Mouse (Mus musculus) hindbrain, embryonic 14.5 days (tissue): ENCODE measurements around the gene Cog8. TPM values are rescaled to one million over a fixed set of nuclear protein-coding genes. Genes with fewer than 3 reads are reported as not detected.

Source experiments
- ATAC-seq: fragments of 200-750 bp; cut with Nextera tagmentation; 2 replicates; pipeline ENCODE4 v1.8.0; 2017; ENCODE audit warnings: moderate number of reproducible peaks, mild to moderate bottlenecking, moderate TSS enrichment, moderate library complexity; ENCODE audit not compliant: low FRiP score
- DNase-seq: peaks from one replicate; pipeline ENCODE4 v3.0.0-alpha.2; 2015; ENCODE audit warnings: low spot score
- H3K27ac ChIP-seq: fragments of 300-500 bp; sonication (generic); 2 replicates; pipeline ENCODE4 v1.5.1; 2014; ENCODE audit warnings: mild to moderate bottlenecking, moderate library complexity
- H3K27me3 ChIP-seq: fragments of 300-500 bp; sonication (generic); 2 replicates; pipeline ENCODE4 v1.6.1; 2014; ENCODE audit warnings: mild to moderate bottlenecking, low read length, mixed read lengths; ENCODE audit not compliant: control insufficient read depth, insufficient read depth
- H3K36me3 ChIP-seq: fragments of 300-500 bp; sonication (generic); replicated peaks from 2 replicates; pipeline ENCODE4 v1.6.1; 2014; ENCODE audit not compliant: control insufficient read depth, insufficient read depth
- H3K4me1 ChIP-seq: fragments of 300-500 bp; sonication (generic); replicated peaks from 2 replicates; pipeline ENCODE4 v1.6.1; 2014; ENCODE audit warnings: antibody characterized with exemption, low read length, mixed read lengths; ENCODE audit not compliant: control insufficient read depth, insufficient read depth
- H3K4me2 ChIP-seq: fragments of 300-500 bp; sonication (generic); replicated peaks from 2 replicates; pipeline ENCODE4 v1.6.1; 2014; ENCODE audit warnings: mild to moderate bottlenecking, moderate library complexity
- H3K4me3 ChIP-seq: fragments of 300-500 bp; sonication (generic); replicated peaks from 2 replicates; pipeline ENCODE4 v1.5.1; 2014; ENCODE audit warnings: mild to moderate bottlenecking, low read length
- H3K9ac ChIP-seq: fragments of 300-500 bp; sonication (generic); 2 replicates; pipeline ENCODE4 v1.6.1; 2014
- H3K9me3 ChIP-seq: fragments of 300-500 bp; sonication (generic); 2 replicates; pipeline ENCODE4 v1.6.1; 2016; ENCODE audit warnings: low read length; ENCODE audit not compliant: control insufficient read depth
- WGBS: fragments of 180-500 bp; shearing (Covaris S2); extraction: QIAGEN DNeasy Blood & Tissue Kit; methylation state at CpG from one replicate; pipeline ENCODE4 v1.1.7; 2014; 5-methylcytosine and 5-hydroxymethylcytosine counted together
- polyA plus RNA-seq: library from polyadenylated mRNA; unstranded; fragments of >200 nt; fragmentation: Nextera tagmentation; extraction: Ambion mirVana; gene quantifications from 2 replicates; pipeline ENCODE4 v1.2.1, GENCODE M21; 2014

Gene Cog8
- 40.7 and 42.6 TPM in 2 replicates for polyA plus RNA-seq

GRCm38 (mm10) chr8:107056076-107056972 is at the start of gene Cog8, which contains the start of gene Nip7:
Cog8 (minus strand) TSS chr8:107056689.
Nip7 (plus strand) TSS chr8:107056877.
- Histone ChIP-seq H3K9me3 (no peaks in the 10 kb centered on the region), H3K27me3 (no peaks in the 10 kb centered on the region), H3K4me2 (peak within 1 kb of the TSS; percentile 96), H3K36me3 (peaks cover 56% of the 10 kb centered on the region), H3K9ac (peak within 1 kb of the TSS; percentile 89), H3K27ac (peak within 1 kb of the TSS; percentile 79), H3K4me3 (peak within 1 kb of the TSS; percentile 81), H3K4me1 (peaks cover 16% of the 10 kb centered on the region)
- ATAC-seq, result peak; percentile 95
- DNase-seq, result peak; percentile 97
- WGBS, result under 1% methylated on average over 86 of the region's 88 CpGs

- no peaks in the 10 kb centered on the region for H3K4me1 ChIP-seq
- H3K27ac ChIP-seq, result no peak overlapping the region
- 10% methylated on average over 4 of the region's 4 CpGs for WGBS
- no peak overlapping the region for H3K4me2 ChIP-seq
- H3K36me3 ChIP-seq, result no peaks in the 10 kb centered on the region
- H3K9me3 ChIP-seq, result no peaks in the 10 kb centered on the region
- H3K27me3 ChIP-seq, result no peaks in the 10 kb centered on the region
- no peak overlapping the region for H3K4me3 ChIP-seq
- DNase-seq, result peak; percentile 83
- H3K9ac ChIP-seq, result no peak overlapping the region
- no peak for ATAC-seq
Observed at GRCm38 (mm10) chr8:107104547-107104946, 48.1 kb upstream of the Cog8 start.

- Histone ChIP-seq H3K4me3 (no peak overlapping the region), H3K27ac (no peak overlapping the region), H3K9me3 (no peaks in the 10 kb centered on the region), H3K9ac (no peak overlapping the region), H3K4me1 (no peaks in the 10 kb centered on the region), H3K27me3 (no peaks in the 10 kb centered on the region), H3K36me3 (no peaks in the 10 kb centered on the region), H3K4me2 (no peak overlapping the region)
- DNase-seq (no peak), ATAC-seq (no peak)
- 89% methylated on average over 2 of the region's 2 CpGs for WGBS
Observed at GRCm38 (mm10) chr8:107100635-107101034, 44.1 kb upstream of the Cog8 start.

GRCm38 (mm10) chr8:107096366-107097036 is 40.0 kb upstream of the Cog8 start, which contains the start of gene Terf2:
Terf2 (minus strand) TSS chr8:107096547.
- Histone ChIP-seq H3K9ac (peak within 1 kb of the TSS; percentile 88), H3K27ac (peak within 1 kb of the TSS; percentile 89), H3K36me3 (0 out of 2 replicates have a peak, but pooled peaks cover 4% of the 10 kb centered on the region), H3K27me3 (no peaks in the 10 kb centered on the region), H3K4me3 (peak within 1 kb of the TSS; percentile 86), H3K4me2 (peak within 1 kb of the TSS; percentile 74), H3K4me1 (peaks cover 18% of the 10 kb centered on the region), H3K9me3 (no peaks in the 10 kb centered on the region)
- DNase-seq (peak; percentile 97), ATAC-seq (peak; percentile 95)
- 4% methylated on average over 39 of the region's 39 CpGs for WGBS

DNA sequence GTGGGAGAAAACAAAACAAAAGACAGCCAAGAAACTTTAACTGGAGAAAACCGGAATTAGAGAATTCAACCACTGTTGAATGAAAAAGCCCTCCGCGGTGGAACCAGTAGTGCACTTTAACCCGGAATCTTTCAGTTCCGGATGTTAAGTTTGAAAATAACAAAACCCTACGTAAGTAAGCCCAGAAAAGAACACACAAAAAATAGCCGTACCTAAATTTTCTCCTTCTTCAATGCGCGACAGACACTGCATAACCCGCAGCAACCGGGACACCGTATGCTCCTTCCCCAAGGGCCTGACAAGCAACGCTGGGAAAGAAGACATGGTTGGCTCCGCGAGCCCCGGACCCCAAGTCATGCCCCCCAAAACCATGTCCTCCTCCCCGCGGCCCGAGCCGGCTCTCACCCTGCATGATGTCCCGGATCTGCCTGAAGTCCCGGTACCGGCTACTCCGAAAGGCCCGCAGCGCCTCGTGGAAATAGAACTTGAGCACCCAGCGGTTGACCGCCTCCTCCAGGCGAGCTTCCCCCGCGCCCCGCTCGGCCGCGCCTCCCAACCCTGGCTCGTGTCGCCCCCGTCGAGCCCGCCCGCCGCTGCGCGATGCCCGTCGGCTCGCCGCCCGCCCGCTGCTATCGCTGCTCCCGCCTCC is 39.4 kb upstream of the Cog8 start:
- H3K4me3 ChIP-seq, result peak overlapping the region; percentile 86
- H3K36me3 ChIP-seq, result 0 out of 2 replicates have a peak, but pooled peaks cover 8% of the 10 kb centered on the region
- H3K9me3 ChIP-seq, result no peaks in the 10 kb centered on the region
- under 1% methylated on average over 47 of the region's 53 CpGs for WGBS
- peak overlapping the region; percentile 88 for H3K9ac ChIP-seq
- H3K4me2 ChIP-seq, result peak overlapping the region; percentile 74
- H3K4me1 ChIP-seq, result peaks cover 18% of the 10 kb centered on the region
- H3K27ac ChIP-seq, result peak overlapping the region; percentile 89
- DNase-seq, result peak; percentile 38
- peak; percentile 83; the same call in 1 of the 2 replicates for ATAC-seq
- no peaks in the 10 kb centered on the region for H3K27me3 ChIP-seq

GRCm38 (mm10) chr8:107090531-107090930 is 34.0 kb upstream of the Cog8 start:
- no peaks in the 10 kb centered on the region for H3K27me3 ChIP-seq
- no peaks in the 10 kb centered on the region for H3K9me3 ChIP-seq
- H3K36me3 ChIP-seq, result peaks cover 43% of the 10 kb centered on the region
- WGBS, result 95% methylated on average over 7 of the region's 7 CpGs
- no peak for ATAC-seq
- H3K4me3 ChIP-seq, result no peak overlapping the region
- no peak overlapping the region for H3K9ac ChIP-seq
- peaks cover 18% of the 10 kb centered on the region for H3K4me1 ChIP-seq
- DNase-seq, result no peak
- no peak overlapping the region for H3K27ac ChIP-seq
- H3K4me2 ChIP-seq, result no peak overlapping the region

GRCm38 (mm10) chr8:107088526-107089063 is 32.1 kb upstream of the Cog8 start:
- Histone ChIP-seq H3K4me2 (no peak overlapping the region), H3K9ac (no peak overlapping the region), H3K27me3 (no peaks in the 10 kb centered on the region), H3K4me3 (no peak overlapping the region), H3K4me1 (no peaks in the 10 kb centered on the region), H3K36me3 (peaks cover 52% of the 10 kb centered on the region), H3K9me3 (no peaks in the 10 kb centered on the region), H3K27ac (no peak overlapping the region)
- ATAC-seq (no peak), DNase-seq (no peak)
- 97% methylated on average over 5 of the region's 5 CpGs for WGBS

GRCm38 (mm10) chr8:107086018-107086417 is 29.5 kb upstream of the Cog8 start:
- ATAC-seq (no peak), DNase-seq (no peak)
- Histone ChIP-seq H3K27me3 (no peaks in the 10 kb centered on the region), H3K9ac (no peak overlapping the region), H3K9me3 (no peaks in the 10 kb centered on the region), H3K36me3 (peaks cover 76% of the 10 kb centered on the region), H3K4me2 (no peak overlapping the region), H3K4me3 (no peak overlapping the region), H3K4me1 (no peaks in the 10 kb centered on the region), H3K27ac (no peak overlapping the region)
- over 99% methylated on average over 5 of the region's 5 CpGs for WGBS
